Mouse (Mus musculus): ENCODE data around the gene Batf2. TPM values are rescaled to one million over a fixed set of nuclear protein-coding genes. Genes with fewer than 3 reads are reported as not detected.
"Not testable (repeated sequence)": the region's sequence is repeated elsewhere in the genome, so short reads cannot be mapped to it uniquely, and the experiment has no call there.

Gene Batf2
- total and polyA plus RNA-seq, 3 experiments, result not detected

DNA sequence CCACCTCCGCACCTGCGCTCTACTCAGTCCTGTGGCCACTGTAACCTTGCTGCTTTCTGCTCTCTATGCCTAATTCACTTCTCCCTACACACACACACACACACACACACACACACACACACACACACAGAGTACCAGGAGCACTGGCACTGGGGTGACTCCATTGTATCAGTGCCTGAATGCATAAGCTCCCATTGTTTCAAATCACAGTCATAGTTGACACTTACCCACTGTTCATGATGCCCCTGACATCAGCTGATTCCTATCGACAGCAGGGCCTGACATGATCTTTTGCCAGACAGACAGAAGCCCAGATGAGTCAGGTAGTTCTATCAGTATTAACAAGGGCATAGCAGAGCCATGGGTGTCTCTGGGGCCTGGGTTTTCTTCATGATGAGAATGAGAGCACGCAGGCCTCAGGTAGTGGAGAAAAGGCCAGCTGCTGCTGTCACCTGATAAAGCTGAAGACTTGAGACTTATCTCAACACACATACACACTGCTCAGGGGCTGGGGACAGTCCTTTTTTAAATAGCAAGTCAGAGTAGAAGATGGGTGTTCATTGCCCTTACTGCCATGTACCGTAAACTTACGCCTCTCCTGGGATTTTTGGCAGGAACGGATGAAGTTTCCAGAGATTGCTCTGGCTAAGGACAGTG, 8.5 kb upstream of the Batf2 start:
- TF ChIP-seq MYC (IDR thresholded peaks at IDR 0.05; ENCODE audit: low read depth, low read length), result no peak
- no peak for TF ChIP-seq ETS1 (conservative IDR thresholded peaks at IDR 0.05; ENCODE audit: low read depth, low read length)
- no peak for TF ChIP-seq PAX5 (IDR thresholded peaks at IDR 0.05; ENCODE audit: low read length)
- no peak for TF ChIP-seq ZKSCAN1 (IDR thresholded peaks at IDR 0.05; ENCODE audit: borderline replicate concordance, low read depth, low read length)
- no peak for TF ChIP-seq UBTF (IDR thresholded peaks at IDR 0.05; ENCODE audit: low read depth, low read length)
- no peak for TF ChIP-seq KAT2A (IDR thresholded peaks at IDR 0.05; ENCODE audit: insufficient replicate concordance, low read length)
- no peak for TF ChIP-seq CHD2 (IDR thresholded peaks at IDR 0.05; ENCODE audit: low read length)
- no peak for TF ChIP-seq ZNF384 (IDR thresholded peaks at IDR 0.05; ENCODE audit: low read depth, low read length)
- no peak for TF ChIP-seq RCOR1 (conservative IDR thresholded peaks at IDR 0.05; ENCODE audit: low read depth, low read length)
- TF ChIP-seq SIN3A (IDR thresholded peaks at IDR 0.05; ENCODE audit: low read length), result no peak
- no peak for TF ChIP-seq CHD1 (IDR thresholded peaks at IDR 0.05; ENCODE audit: low read depth, low read length)
- TF ChIP-seq BHLHE40 (IDR thresholded peaks at IDR 0.05; ENCODE audit: low read depth, low read length), result no peak
- no peak for TF ChIP-seq NRF1 (IDR thresholded peaks at IDR 0.05; ENCODE audit: low read depth, low read length)
- TF ChIP-seq NELFE (IDR thresholded peaks at IDR 0.05; ENCODE audit: low read depth, low read length), result no peak
- TF ChIP-seq JUN (IDR thresholded peaks at IDR 0.05; ENCODE audit: insufficient read depth, low read depth, low read length), result no peak
- TF ChIP-seq E2F4 (IDR thresholded peaks at IDR 0.05; ENCODE audit: insufficient replicate concordance, low read depth, low read length), result no peak
- no peak for TF ChIP-seq JUND (conservative IDR thresholded peaks at IDR 0.05; ENCODE audit: low read depth, low read length)
- TF ChIP-seq POLR2A (IDR thresholded peaks at IDR 0.05; ENCODE audit: low read depth, low read length), result no peak
- no peak for TF ChIP-seq GABPA (IDR thresholded peaks at IDR 0.05; ENCODE audit: insufficient replicate concordance, low read depth, low read length)
- Histone ChIP-seq H3K36me3 (replicated peaks in 1 of 2; ENCODE audit: control insufficient read depth in 1 of 2, insufficient read depth in 1 of 2, low read length in 1 of 2) (peaks cover 2 to 38% of the 10 kb centered on the region in 2 experiments), H3K27ac (ENCODE audit: insufficient read depth, low read depth) (no peak overlapping the region), H3K4me3 (replicated peaks in 1 of 3; ENCODE audit: low read depth in 2 of 3, low read length in 2 of 3, poor library complexity in 1 of 3) (no peak overlapping the region), H3K4me2 (ENCODE audit: insufficient read depth, low read depth, poor library complexity, severe bottlenecking) (no peak overlapping the region), H3K9ac (ENCODE audit: insufficient read depth, low read depth) (no peak overlapping the region), H3K27me3 (replicated peaks) (no peaks in the 10 kb centered on the region), H3K79me2 (replicated peaks; ENCODE audit: control insufficient read depth, extremely low read depth, insufficient read depth, poor library complexity, severe bottlenecking) (no peaks in the 10 kb centered on the region), H3K9me3 (replicated peaks; ENCODE audit: low read length) (no peaks in the 10 kb centered on the region), H3K4me1 (ENCODE audit: control insufficient read depth in 1 of 2, insufficient read depth in 2 of 2) (peaks cover 4 to 5% of the 10 kb centered on the region in 2 experiments; a peak in 3 of 4 replicates)
- in situ Hi-C loops (cut with MboI; ENCODE audit: low pct_ligation_motif_present, low pct_unique_long_range_greater_than_20kb, low sequenced_read_pairs), result no loop called here
- no peak for DNase-seq (ENCODE audit: extremely low read depth)
- dilution Hi-C loops (cut with MboI; ENCODE audit: extremely low pct_ligation_motif_present, extremely low pct_unique_long_range_greater_than_20kb, low sequenced_read_pairs), result no loop called here

GRCm38 (mm10) chr19:6133197-6133596, 7.6 kb upstream of the Batf2 start:
- H3K4me2 ChIP-seq (ENCODE audit: insufficient read depth, low read depth, poor library complexity, severe bottlenecking); in situ Hi-C loops (cut with MboI; ENCODE audit: low pct_ligation_motif_present, low pct_unique_long_range_greater_than_20kb, low sequenced_read_pairs); H3K27ac ChIP-seq (ENCODE audit: insufficient read depth, low read depth); DNase-seq (ENCODE audit: extremely low read depth); dilution Hi-C loops (cut with MboI; ENCODE audit: extremely low pct_ligation_motif_present, extremely low pct_unique_long_range_greater_than_20kb, low sequenced_read_pairs); H3K9me3 ChIP-seq (replicated peaks; ENCODE audit: low read length); H3K79me2 ChIP-seq (replicated peaks; ENCODE audit: control insufficient read depth, extremely low read depth, insufficient read depth, poor library complexity, severe bottlenecking); H3K9ac ChIP-seq (ENCODE audit: insufficient read depth, low read depth); H3K4me3 ChIP-seq (replicated peaks in 1 of 3; ENCODE audit: low read depth in 2 of 3, low read length in 2 of 3, poor library complexity in 1 of 3); H3K27me3 ChIP-seq (replicated peaks); H3K4me1 ChIP-seq (ENCODE audit: control insufficient read depth in 1 of 2, insufficient read depth in 2 of 2): not testable (repeated sequence)
- peaks cover 4 to 43% of the 10 kb centered on the region in 2 experiments for H3K36me3 ChIP-seq (replicated peaks in 1 of 2; ENCODE audit: control insufficient read depth in 1 of 2, insufficient read depth in 1 of 2, low read length in 1 of 2)
